Mouse (Mus musculus) gastrocnemius, postnatal 4 days (tissue): ENCODE data around the gene Gpd1. TPM values are rescaled to one million over a fixed set of nuclear protein-coding genes. Genes with fewer than 3 reads are reported as not detected.

Experiments used
- DNase-seq, 2 experiments: peaks; one replicate each; pipeline ENCODE4 v3.0.0; 2021 to 2022; ENCODE audit warnings: low spot score in 2 of 2, mixed read lengths in 2 of 2
- long read RNA-seq, 2 experiments: library from polyadenylated mRNA; stranded (forward); transcript quantifications; one replicate each; pipeline ENCODE4 v2.0.0; 2021
- total RNA-seq, 2 experiments: library from RNA; stranded (reverse); gene quantifications; 2 replicates each; pipeline ENCODE4 v1.2.3; 2021

Gene Gpd1
- total RNA-seq = 100 to 1,000 TPM; 201 to 212 TPM
- long read RNA-seq, experiment 1, transcript Gpd1-201 (8 exons, 2,861 nt) = major isoform, 176 of 226 reads
- long read RNA-seq, experiment 1, partial matches to known transcripts = 46 of 226 reads
- long read RNA-seq, experiment 1, other reads (novel, unspliced or antisense) = 4 of 226 reads
- long read RNA-seq, experiment 2, transcript Gpd1-201 (8 exons, 2,861 nt) = major isoform, 252 of 334 reads
- long read RNA-seq, experiment 2, partial matches to known transcripts = 73 of 334 reads
- long read RNA-seq, experiment 2, other reads (novel, unspliced or antisense) = 9 of 334 reads

DNA sequence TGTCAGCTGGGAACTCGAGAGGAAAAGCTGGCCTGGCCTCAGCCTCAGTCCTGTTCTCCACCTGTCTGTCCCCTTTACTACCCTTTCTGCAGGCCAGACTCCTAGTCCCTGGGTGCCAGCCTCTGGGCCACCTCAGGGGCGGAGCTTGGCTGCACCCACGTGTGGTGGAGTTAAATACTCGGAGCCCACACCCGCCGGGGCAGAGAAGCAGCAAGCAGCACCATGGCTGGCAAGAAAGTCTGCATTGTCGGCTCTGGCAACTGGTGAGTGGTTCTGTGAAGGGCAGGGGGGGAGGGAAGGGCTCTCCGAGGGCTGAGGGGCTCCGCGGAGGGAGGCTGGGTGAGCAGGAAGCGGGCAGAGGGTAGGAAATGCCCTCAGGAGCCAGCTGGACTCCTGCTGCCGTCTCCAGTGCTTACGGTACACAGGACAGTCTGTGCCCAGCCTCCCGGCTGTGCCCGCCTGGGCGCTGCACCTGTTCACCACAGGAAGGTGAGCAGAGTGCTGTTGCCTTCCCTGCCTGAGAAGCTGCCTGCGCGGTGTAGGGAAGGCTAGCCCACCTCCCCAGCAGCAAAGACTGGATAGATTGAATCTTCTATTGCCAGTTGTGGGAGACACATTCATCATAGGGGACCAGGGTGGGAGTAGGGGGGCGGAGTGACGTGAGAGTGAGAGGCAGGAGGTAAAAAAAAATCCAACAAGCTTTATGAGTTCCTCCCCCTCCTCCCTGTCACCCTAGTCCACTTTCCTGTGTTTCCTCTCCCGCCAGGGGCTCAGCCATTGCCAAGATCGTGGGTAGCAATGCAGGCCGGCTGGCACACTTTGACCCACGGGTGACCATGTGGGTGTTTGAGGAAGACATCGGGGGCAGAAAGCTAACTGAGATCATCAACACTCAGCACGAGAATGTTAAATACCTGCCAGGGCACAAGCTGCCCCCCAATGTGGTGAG lies at the start of gene Gpd1:
Gpd1 (plus strand) TSS at position 130 of the 949 bp plus-strand sequence.
- no peak for DNase-seq

DNA sequence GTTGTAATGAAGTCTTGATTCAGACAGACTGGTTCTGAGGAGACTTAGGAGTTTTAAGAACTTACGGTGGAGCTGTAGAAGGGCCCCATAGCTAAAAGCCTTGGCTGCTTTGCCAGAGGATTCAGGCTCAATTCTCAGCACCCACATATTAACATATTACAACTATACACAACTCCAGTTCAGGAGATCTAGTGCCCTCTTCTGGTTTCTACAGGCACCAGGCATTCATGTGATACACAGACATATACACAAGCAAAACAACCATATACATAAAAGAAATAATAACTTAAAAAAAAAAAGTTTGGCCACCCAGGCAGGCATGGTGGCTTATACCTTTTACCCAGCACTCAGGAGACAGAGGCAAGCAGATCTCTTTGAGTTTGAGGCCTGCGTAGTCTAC lies 49.8 kb upstream of the Gpd1 start:
- no peak for DNase-seq

DNA sequence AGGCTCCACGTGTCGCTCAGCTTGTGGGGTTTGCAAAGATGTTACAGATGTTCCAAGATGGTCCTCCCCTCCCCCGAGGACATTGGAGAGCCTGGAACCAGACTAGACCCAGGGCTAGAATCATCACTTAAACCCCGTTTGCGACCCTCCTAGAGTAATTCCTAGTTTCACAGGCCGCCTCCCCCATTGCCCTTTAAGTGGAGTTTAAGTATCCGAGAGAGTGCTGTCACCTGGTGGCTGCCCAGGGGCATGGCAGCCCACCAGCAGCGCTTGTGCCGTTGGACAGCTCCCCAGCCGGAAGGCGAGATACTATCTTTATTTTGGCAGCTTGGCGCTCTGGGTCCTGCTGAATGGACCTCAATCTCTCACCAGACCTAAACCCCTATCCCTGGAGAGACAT lies 48.4 kb upstream of the Gpd1 start:
- peak; percentile 57 to 77 for DNase-seq

DNA sequence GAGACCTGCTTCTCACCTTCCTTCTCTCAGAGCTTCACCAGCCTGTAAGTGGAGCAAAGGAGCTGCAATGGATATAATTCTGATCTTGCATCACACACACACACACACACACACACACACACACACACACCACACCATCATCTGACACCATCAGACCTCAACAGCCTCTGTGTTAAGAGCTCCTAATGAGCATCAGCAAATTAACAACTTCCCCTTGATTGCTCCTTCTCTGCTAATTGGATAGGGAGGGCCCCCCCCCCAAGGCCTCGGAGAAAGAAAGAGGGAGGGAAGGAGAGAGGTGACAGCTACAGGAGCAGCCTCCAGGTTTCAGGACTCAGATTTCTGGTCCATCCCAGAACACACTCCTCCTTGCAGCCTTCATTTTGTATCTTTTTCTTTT lies 47.9 kb upstream of the Gpd1 start:
- no peak for DNase-seq

DNA sequence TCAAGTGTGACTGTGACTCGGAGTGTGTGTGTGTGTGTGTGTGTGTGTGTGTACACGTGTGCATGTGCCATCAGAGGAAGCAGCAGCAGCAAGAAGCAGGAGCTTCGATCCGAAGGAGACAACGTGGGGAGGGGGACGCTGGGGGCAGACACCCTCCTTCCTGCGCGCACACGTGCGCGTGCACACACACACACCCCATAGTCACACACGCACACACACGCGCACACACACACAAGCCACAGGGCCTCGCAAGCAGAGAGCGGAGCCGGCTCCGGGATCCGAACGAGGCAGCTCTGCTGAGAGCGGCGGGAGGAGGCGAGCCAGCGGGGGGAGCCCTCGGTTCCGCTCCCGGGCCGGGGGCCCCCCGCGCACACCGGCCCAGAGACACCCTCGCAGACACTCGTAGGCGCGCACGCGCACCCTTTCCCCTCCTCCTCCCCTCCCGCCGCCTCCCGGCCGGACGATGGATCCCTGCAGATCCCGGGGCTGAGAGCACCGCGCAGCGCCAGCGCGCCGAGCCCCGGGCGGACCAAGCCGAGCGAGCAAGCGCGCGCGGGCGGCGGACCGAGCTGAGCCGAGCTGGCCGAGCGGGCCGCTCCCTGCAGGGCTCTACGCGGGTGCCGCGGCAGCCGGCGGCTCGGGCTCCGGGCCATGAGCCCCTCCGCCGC lies 47.0 kb upstream of the Gpd1 start, which contains the start of gene Asic1:
Asic1 (plus strand) TSS at position 215 of the 668 bp plus-strand sequence.
- DNase-seq = peak; percentile 59 to 72

DNA sequence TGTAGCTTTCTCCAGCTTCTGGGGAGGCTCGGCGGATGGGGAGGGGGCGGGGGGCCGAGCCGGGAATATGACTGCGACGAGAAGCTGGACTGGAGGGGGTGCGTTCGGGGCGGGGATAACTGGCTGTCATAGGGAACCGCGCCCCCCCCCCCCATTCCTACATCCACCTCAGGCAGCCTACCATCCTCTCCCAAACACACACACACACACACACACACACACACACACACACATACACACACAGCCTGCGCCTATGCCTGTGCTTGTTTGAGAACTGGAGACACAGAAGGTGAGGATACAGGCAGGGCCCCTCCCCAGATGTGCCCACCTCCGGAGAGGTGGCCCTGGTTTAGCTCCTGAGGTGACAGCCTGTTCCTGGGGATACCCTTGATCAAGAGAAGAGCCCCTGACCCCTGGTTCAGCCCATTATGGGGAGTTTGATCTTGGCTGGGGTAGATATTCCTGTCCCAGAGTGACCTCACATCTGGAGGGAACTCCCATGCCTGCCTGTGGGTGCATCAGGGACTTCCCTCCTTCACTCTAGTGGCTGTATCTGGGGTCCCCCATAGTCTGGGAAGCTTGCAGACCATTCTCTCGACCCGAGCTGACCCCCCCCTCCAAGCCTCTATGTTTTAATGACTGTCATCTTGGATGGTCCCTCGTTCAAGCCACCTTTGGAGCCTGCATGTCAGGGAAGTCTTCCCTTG lies 46.2 kb upstream of the Gpd1 start:
- DNase-seq = no peak

DNA sequence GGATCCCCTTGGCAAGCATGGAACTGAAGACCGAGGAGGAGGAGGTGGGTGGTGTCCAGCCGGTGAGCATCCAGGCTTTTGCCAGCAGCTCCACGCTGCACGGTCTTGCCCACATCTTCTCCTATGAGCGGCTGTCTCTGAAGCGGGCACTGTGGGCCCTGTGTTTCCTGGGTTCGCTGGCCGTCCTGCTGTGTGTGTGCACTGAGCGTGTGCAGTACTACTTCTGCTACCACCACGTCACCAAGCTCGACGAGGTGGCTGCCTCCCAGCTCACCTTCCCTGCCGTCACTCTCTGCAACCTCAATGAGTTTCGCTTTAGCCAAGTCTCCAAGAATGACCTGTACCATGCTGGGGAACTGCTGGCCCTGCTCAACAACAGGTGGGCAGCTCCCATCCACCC lies 45.5 kb upstream of the Gpd1 start:
- no peak for DNase-seq

DNA sequence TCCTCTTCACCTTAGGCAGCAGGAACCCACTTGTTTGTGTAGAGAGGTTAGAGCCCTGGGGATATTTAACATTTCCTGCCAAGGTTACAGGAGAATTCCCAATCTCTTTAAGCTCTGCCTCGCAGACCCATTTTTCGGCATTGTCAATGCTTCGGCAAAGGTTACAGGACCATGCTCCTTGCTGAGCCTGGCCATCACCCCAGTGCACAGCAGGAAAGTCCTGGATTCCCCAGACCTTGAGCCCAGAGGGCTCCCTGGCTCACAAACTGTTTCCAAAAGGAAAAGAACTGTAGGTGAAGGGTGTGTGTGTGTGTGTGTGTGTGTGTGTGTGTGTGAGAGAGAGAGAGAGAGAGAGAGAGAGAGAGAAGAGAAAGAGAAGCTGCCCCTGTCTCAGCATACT lies 42.4 kb upstream of the Gpd1 start:
- DNase-seq = no peak

DNA sequence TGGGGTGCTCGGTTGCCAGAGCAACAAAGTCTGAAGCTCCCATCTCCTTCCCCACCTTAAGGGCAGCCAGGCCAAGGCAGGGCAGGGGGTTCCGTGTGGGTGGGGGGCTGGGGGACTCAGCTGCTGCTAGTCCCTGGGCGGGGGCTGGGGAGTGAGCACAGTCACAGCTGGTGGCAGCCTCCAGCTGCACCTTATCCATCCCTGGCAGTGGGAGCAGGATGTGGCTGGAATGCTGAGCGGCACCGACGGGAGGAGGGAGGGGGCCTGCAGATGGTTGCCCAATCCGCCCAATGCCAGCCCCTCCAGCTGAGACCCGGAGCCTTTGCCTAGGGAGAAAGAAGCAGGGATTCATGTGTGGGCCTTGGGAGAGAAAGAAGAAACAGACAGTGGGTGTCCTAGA lies 40.2 kb upstream of the Gpd1 start:
- no peak for DNase-seq

DNA sequence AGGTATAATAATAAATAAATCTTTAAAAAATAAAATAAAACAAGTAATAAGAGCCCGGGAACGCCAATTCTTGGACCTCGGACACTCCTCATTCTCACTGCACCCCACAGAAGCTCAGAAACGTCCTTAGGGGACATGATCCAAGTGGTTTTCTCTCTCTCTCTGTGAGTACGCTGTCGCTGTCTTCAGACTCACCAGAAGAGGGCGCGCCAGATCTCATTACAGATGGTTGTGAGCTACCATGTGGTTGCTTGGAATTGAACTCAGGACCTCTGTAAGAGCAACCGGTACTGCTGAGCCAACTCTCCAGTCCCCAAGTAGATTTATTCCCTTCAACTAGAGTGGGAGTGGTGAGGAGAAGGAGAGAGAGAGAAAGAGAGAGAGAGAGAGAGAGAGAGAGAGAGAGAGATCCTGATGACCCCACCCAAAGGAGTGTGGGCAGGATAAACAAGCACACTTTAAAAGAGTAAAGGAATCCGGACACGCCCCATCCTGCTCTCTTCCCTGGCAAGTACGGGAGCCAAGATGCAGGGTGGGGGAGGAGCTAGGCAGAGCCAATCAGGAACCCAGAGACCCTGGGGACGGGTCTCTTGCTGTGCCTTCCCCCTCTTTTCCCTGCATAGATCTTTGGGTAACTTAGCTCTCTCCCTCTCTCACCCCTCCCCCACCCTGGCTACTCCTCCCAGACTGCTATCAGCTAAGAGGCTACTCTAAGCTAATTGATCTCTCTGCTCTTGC lies 39.1 kb upstream of the Gpd1 start:
- DNase-seq = no peak

DNA sequence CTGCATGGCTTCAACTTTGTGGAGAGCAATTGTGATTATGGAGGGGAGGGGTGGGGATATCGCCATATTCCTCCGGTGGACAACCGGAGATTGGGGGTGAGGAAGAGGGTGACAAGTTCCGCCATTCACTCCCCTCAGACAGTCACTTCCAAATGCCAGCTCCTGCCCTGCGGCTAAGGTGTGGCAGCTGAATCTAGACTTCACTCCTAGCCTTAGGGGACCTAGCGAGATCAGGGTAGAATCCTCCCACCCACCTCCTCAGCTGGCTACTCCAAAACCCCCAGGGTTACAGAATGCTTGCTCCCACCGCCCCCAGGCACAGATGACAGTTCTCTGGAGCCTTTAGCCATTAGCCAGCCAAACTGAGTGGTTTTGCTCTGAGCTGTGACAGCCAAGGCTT lies 38.3 kb upstream of the Gpd1 start:
- no peak for DNase-seq

DNA sequence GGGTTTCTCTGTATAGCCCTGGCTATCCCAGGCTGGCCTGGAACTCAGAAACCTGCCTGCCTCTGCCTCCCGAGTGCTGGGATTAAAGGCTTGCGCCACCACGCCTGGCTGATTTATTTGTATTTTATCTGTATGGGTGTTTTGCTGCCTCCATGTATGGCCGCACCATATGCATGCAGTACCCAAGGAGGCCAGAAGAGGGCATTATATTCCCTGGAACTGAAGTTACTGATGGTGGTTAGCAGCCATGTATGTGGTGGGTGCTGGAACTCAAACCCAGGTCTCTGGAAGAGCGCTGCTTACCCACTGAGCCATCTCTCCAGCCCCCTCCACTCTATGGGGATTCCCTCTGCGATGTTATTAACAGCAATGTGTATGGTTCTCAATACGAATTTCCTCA lies 34.4 kb upstream of the Gpd1 start:
- DNase-seq = no peak

DNA sequence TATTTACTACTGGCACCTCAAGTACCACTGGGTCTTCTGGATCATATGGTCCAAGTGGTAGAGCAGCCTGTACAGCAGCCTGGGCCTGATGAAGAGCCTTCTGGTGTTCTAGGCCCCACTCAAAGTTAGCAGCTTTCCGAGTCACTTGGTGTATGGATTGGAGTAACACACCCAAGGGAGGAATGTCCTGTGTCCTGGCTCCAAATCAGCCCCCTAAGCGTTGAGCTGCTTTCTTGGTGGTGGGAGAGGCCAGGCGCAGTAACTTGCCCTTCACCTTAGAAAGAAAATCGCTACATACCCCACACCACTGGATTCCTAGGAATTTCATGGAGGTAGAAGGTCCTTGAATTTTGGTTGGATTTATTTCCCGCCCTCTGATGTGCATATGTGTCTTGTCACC lies 33.2 kb upstream of the Gpd1 start:
- no peak for DNase-seq

DNA sequence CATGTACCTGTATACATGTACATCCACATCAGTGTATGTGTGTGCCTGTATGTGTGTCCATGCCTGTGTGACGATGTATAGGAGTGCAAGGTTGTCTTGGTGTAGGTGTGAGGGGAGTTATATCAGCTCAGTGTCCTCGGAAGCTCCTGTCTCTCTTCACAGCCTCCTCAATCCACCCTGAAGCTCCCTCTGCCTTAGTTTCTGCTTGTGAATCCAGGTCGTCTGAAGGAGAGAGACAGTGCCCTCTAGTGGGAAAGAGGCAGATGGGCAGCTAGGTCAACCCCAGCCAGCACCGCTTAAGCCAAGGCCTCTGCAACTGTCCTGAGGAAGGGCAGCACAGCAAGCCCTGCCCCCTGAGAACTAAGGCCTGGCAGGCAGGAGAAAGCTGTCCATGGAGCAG lies 28.6 kb upstream of the Gpd1 start:
- no peak for DNase-seq

DNA sequence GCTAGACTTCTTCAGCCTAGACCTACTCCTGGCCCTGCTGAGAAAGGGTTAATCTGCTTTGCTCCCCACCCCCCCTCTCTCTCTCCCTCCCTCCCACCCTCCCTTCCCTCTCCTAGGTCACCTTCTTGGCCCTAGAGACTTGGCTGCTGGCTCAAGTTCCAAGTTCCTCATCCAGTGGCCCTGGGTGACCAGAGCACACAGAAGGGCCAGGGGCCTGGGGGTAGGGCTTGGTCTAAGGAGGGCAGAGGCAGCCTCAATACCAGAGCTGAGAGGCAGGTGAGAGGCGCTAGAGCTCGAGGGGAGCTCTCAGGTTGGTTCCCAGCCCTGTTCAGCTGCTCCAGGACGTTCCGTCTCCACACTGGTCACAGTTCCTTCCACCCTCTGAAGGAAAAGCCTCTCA lies 26.4 kb upstream of the Gpd1 start:
- no peak for DNase-seq

DNA sequence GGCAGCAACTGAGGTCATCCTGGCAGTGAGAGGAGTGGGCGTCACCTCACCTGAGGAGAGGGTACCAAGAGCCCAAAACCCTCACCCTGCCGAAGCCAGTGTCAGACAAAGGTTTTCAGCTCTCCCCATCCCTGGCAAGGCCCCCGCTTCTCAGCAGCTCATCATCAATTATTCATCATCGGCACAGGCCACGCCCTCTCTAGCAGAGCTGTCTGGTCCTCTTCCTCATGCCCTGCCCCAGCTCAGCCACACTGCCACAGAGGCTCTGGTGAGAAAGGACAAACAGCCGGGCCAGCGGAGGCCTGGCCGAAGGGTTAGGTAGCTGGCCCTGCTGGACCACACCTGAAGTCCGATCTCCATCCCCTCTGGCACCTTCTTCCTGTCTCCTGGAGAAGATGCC lies 25.3 kb upstream of the Gpd1 start:
- no peak for DNase-seq

DNA sequence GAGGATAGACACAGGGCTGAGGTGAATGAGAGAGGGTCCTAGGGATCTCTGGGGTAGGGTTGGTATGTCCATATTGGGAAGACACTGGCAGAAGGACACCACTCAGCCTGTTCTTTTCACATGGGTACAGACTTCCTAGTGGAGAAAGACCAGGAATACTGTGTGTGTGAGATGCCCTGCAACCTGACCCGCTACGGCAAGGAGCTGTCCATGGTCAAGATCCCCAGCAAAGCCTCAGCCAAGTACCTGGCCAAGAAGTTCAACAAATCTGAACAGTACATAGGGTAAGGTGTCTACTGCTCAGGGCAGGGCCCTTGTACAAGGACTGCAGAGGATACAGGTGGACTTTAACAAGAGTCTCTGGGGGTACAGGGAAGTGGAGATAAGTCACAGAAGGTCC lies 20.0 kb upstream of the Gpd1 start:
- DNase-seq = no peak

DNA sequence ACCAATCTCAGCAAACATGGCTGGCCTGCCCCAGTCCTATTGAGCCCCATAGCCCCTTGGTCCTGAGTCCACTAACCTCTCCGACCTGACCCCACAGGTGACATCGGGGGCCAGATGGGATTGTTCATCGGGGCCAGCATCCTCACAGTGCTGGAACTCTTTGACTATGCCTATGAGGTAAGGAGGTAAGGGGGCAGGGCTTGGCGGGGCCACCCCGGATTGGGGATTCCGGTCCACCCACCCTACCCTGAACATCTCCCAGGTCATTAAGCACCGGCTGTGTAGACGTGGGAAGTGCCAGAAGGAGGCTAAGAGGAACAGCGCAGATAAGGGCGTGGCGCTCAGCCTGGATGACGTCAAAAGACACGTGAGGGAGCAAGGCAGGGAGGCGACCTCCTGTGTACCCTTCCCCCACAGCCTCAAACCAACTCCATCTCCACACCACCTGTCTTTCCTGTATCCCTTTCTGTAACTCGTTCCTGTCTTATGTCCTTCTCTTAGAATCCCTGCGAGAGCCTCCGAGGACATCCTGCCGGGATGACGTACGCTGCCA lies 18.7 kb upstream of the Gpd1 start:
- no peak for DNase-seq

DNA sequence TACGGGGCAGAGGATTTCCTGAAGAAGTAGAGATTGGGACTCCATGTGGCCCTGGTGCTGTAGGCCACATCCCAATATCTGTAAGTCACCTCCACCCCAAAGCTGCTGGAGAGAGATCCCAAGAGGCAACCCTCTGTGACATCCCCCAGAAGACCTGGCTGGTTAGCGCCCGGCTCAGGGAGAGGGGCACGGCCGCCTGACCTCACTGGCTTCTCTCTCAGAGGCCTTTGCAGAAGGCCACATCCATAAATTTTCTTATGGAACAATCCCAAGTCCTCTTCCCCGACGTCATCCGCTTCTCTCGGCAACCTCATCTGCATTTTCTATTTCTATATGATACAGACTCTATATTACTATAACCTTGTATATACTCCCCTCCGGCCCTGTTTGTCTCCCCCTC lies 17.6 kb upstream of the Gpd1 start:
- no peak for DNase-seq
